Mouse (Mus musculus): ENCODE data around the gene Aqp3. TPM values are rescaled to one million over a fixed set of nuclear protein-coding genes. Genes with fewer than 3 reads are reported as not detected.
A peak's percentile ranks its signal among the peaks of the same experiment; 100 is the strongest.

Gene Aqp3
- 311 and 352 TPM in 2 replicates for polyA plus RNA-seq (2012; rRNA removed)

- Histone ChIP-seq H3K27me3 (replicated peaks; ENCODE audit: control insufficient read depth, insufficient read depth, low read length) (no peaks in the 10 kb centered on the region), H3K27ac (ENCODE audit: insufficient read depth, low read depth, low read length) (peak within 1 kb of the TSS; percentile 79), H3K36me3 (ENCODE audit: control insufficient read depth, insufficient read depth, low read length) (no peaks in the 10 kb centered on the region), H3K4me1 (ENCODE audit: control insufficient read depth, insufficient read depth, low read length) (peaks cover 7% of the 10 kb centered on the region; the same call in 1 of the 2 replicates), H3K4me3 (ENCODE audit: insufficient read depth, low read depth, low read length) (peak within 1 kb of the TSS; percentile 30)
- TF ChIP-seq CTCF (conservative IDR thresholded peaks at IDR 0.05; ENCODE audit: insufficient read depth, insufficient read length, low read depth, low read length) = no peak
- peak; percentile 88 for TF ChIP-seq POLR2A (IDR thresholded peaks at IDR 0.05; ENCODE audit: low read depth, low read length)
- DNase-seq = peak; percentile 79
- WGBS = 1% methylated on average over 42 of the region's 42 CpGs
Observed at GRCm38 (mm10) chr4:41097871-41098576, at the start of gene Aqp3. Gene Aqp3, minus strand, starts transcription at chr4:41098183.

GRCm38 (mm10) chr4:41142601-41143000 lies 44.6 kb upstream of the Aqp3 start:
- no peak overlapping the region for H3K27ac ChIP-seq (ENCODE audit: insufficient read depth, low read depth, low read length)
- TF ChIP-seq POLR2A (IDR thresholded peaks at IDR 0.05; ENCODE audit: low read depth, low read length) = no peak
- TF ChIP-seq CTCF (conservative IDR thresholded peaks at IDR 0.05; ENCODE audit: insufficient read depth, insufficient read length, low read depth, low read length) = no peak
- no peaks in the 10 kb centered on the region; the same call in 1 of the 2 replicates for H3K36me3 ChIP-seq (ENCODE audit: control insufficient read depth, insufficient read depth, low read length)
- H3K27me3 ChIP-seq (replicated peaks; ENCODE audit: control insufficient read depth, insufficient read depth, low read length) = no peaks in the 10 kb centered on the region
- no peak overlapping the region for H3K4me3 ChIP-seq (ENCODE audit: insufficient read depth, low read depth, low read length)
- H3K4me1 ChIP-seq (ENCODE audit: control insufficient read depth, insufficient read depth, low read length) = peaks cover 11% of the 10 kb centered on the region; the same call in 1 of the 2 replicates
- WGBS = 60% methylated on average over 2 of the region's 2 CpGs
- peak; percentile 74 for DNase-seq

GRCm38 (mm10) chr4:41140174-41140875 lies 42.3 kb upstream of the Aqp3 start:
- WGBS = 78% methylated on average over 6 of the region's 6 CpGs
- peaks cover 8% of the 10 kb centered on the region; the same call in 1 of the 2 replicates for H3K4me1 ChIP-seq (ENCODE audit: control insufficient read depth, insufficient read depth, low read length)

GRCm38 (mm10) chr4:41136811-41137210 lies 38.8 kb upstream of the Aqp3 start:
- TF ChIP-seq POLR2A (IDR thresholded peaks at IDR 0.05; ENCODE audit: low read depth, low read length) = no peak
- TF ChIP-seq CTCF (conservative IDR thresholded peaks at IDR 0.05; ENCODE audit: insufficient read depth, insufficient read length, low read depth, low read length) = no peak
- Histone ChIP-seq H3K4me3 (ENCODE audit: insufficient read depth, low read depth, low read length) (peak overlapping the region; percentile 77), H3K36me3 (ENCODE audit: control insufficient read depth, insufficient read depth, low read length) (no peaks in the 10 kb centered on the region), H3K4me1 (ENCODE audit: control insufficient read depth, insufficient read depth, low read length) (peaks cover under 1% of the 10 kb centered on the region; the same call in 1 of the 2 replicates), H3K27me3 (replicated peaks; ENCODE audit: control insufficient read depth, insufficient read depth, low read length) (no peaks in the 10 kb centered on the region), H3K27ac (ENCODE audit: insufficient read depth, low read depth, low read length) (peak overlapping the region; percentile 88)
- no peak for DNase-seq
- 0% methylated on average over 8 of the region's 8 CpGs for WGBS

More at GRCm38 (mm10) chr4:41140174-41140875, 42.3 kb upstream of the Aqp3 start:
- Histone ChIP-seq H3K36me3 (ENCODE audit: control insufficient read depth, insufficient read depth, low read length) (no peaks in the 10 kb centered on the region; the same call in 1 of the 2 replicates), H3K27me3 (replicated peaks; ENCODE audit: control insufficient read depth, insufficient read depth, low read length) (no peaks in the 10 kb centered on the region), H3K4me3 (ENCODE audit: insufficient read depth, low read depth, low read length) (no peak overlapping the region), H3K27ac (ENCODE audit: insufficient read depth, low read depth, low read length) (no peak overlapping the region)
- TF ChIP-seq POLR2A (IDR thresholded peaks at IDR 0.05; ENCODE audit: low read depth, low read length) = no peak
- DNase-seq = peak; percentile 62

DNA sequence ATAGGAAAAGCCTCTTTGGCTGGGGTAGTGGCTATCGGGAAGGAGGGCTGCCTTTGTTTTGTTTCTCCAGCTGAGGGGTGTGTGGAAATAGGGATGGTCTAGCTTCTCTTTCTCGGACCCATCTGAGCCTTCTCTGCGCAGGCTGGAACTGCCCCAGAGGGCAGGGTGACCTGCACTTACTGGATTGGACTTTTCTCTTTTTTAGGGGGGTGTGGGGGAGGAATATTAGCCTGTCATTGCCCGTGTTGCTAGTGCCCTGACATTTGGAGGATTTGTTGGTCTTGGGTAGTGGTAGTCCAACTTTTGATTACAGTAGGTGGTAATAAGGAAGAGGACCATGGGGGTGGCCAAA lies 38.4 kb upstream of the Aqp3 start:
- 0% methylated on average over 4 of the region's 4 CpGs for WGBS
- peak; percentile 84 for DNase-seq
- Histone ChIP-seq H3K36me3 (ENCODE audit: control insufficient read depth, insufficient read depth, low read length) (no peaks in the 10 kb centered on the region), H3K27ac (ENCODE audit: insufficient read depth, low read depth, low read length) (peak overlapping the region; percentile 88), H3K27me3 (replicated peaks; ENCODE audit: control insufficient read depth, insufficient read depth, low read length) (no peaks in the 10 kb centered on the region), H3K4me1 (ENCODE audit: control insufficient read depth, insufficient read depth, low read length) (no peaks in the 10 kb centered on the region; the same call in 1 of the 2 replicates), H3K4me3 (ENCODE audit: insufficient read depth, low read depth, low read length) (peak overlapping the region; percentile 77)
- TF ChIP-seq POLR2A (IDR thresholded peaks at IDR 0.05; ENCODE audit: low read depth, low read length) (no peak), CTCF (conservative IDR thresholded peaks at IDR 0.05; ENCODE audit: insufficient read depth, insufficient read length, low read depth, low read length) (no peak)

GRCm38 (mm10) chr4:41135711-41136453 lies 37.9 kb upstream of the Aqp3 start, which contains the start of gene Ube2r2:
Gene Ube2r2, plus strand, starts transcription at chr4:41135743.
- DNase-seq = peak; percentile 73
- Histone ChIP-seq H3K36me3 (ENCODE audit: control insufficient read depth, insufficient read depth, low read length) (no peaks in the 10 kb centered on the region), H3K27ac (ENCODE audit: insufficient read depth, low read depth, low read length) (peak within 1 kb of the TSS; percentile 88), H3K4me1 (ENCODE audit: control insufficient read depth, insufficient read depth, low read length) (no peaks in the 10 kb centered on the region; the same call in 1 of the 2 replicates), H3K27me3 (replicated peaks; ENCODE audit: control insufficient read depth, insufficient read depth, low read length) (no peaks in the 10 kb centered on the region), H3K4me3 (ENCODE audit: insufficient read depth, low read depth, low read length) (peak within 1 kb of the TSS; percentile 80)
- WGBS = under 1% methylated on average over 61 of the region's 65 CpGs
- no peak for TF ChIP-seq CTCF (conservative IDR thresholded peaks at IDR 0.05; ENCODE audit: insufficient read depth, insufficient read length, low read depth, low read length)
